Mouse (Mus musculus) midbrain, embryonic 11.5 days (tissue): Measurements from ENCODE around the gene Arg1. TPM values are rescaled to one million over a fixed set of nuclear protein-coding genes. Genes with fewer than 3 reads are reported as not detected.

Source experiments
- ATAC-seq: fragments of 200-750 bp; cut with Nextera tagmentation; 2 replicates; pipeline ENCODE4 v1.8.0; 2017; ENCODE audit warnings: moderate TSS enrichment, moderate library complexity; ENCODE audit not compliant: low FRiP score
- DNase-seq: peaks from one replicate; pipeline ENCODE4 v3.0.0; 2015; ENCODE audit warnings: low spot score; ENCODE audit errors: missing footprints
- H3K27ac ChIP-seq: fragments of 300-500 bp; sonication (generic); 2 replicates; pipeline ENCODE4 v1.5.1; 2014; ENCODE audit warnings: low read depth, low read length
- H3K27me3 ChIP-seq: fragments of 300-500 bp; sonication (generic); 2 replicates; pipeline ENCODE4 v1.6.1; 2014; ENCODE audit warnings: mild to moderate bottlenecking, low read length, moderate library complexity, mixed read lengths; ENCODE audit not compliant: control insufficient read depth, insufficient read depth
- H3K36me3 ChIP-seq: fragments of 300-500 bp; sonication (generic); 2 replicates; pipeline ENCODE4 v1.6.1; 2014; ENCODE audit warnings: mild to moderate bottlenecking, low read length, moderate library complexity, mixed read lengths; ENCODE audit not compliant: control insufficient read depth, insufficient read depth
- H3K4me1 ChIP-seq: fragments of 300-500 bp; sonication (generic); 2 replicates; pipeline ENCODE4 v1.6.1; 2014; ENCODE audit warnings: low read length; ENCODE audit not compliant: control insufficient read depth, insufficient read depth
- H3K4me2 ChIP-seq: fragments of 300-500 bp; sonication (generic); 2 replicates; pipeline ENCODE4 v1.6.1; 2014; ENCODE audit warnings: mild to moderate bottlenecking, moderate library complexity
- H3K4me3 ChIP-seq: fragments of 300-500 bp; sonication (generic); 2 replicates; pipeline ENCODE4 v1.5.1; 2014; ENCODE audit warnings: low read depth, low read length
- H3K9ac ChIP-seq: fragments of 300-500 bp; sonication (generic); 2 replicates; pipeline ENCODE4 v1.6.1; 2014; ENCODE audit warnings: low read length
- H3K9me3 ChIP-seq: fragments of 300-500 bp; sonication (generic); 2 replicates; pipeline ENCODE4 v1.6.1; 2016; ENCODE audit warnings: low read length; ENCODE audit not compliant: control insufficient read depth
- WGBS: fragments of 180-500 bp; shearing (Covaris S2); extraction: QIAGEN DNeasy Blood & Tissue Kit; methylation state at CpG from one replicate; pipeline ENCODE4 v1.1.7; 2014; 5-methylcytosine and 5-hydroxymethylcytosine counted together
- polyA plus RNA-seq: library from polyadenylated mRNA; unstranded; fragments of >200 nt; fragmentation: Nextera tagmentation; extraction: Ambion mirVana; gene quantifications from 2 replicates; pipeline ENCODE4 v1.2.1, GENCODE M21; 2014

Gene Arg1
- polyA plus RNA-seq, result 1.9 and 2.0 TPM in 2 replicates

GRCm38 (mm10) chr10:24926962-24927720 lies at the start of gene Arg1:
Gene Arg1, minus strand, starts transcription at chr10:24927484.
- Histone ChIP-seq H3K9me3 (no peaks in the 10 kb centered on the region), H3K4me2 (no peak within 1 kb of the TSS), H3K9ac (no peak within 1 kb of the TSS), H3K27ac (no peak within 1 kb of the TSS), H3K4me1 (no peaks in the 10 kb centered on the region), H3K27me3 (no peaks in the 10 kb centered on the region), H3K36me3 (no peaks in the 10 kb centered on the region), H3K4me3 (no peak within 1 kb of the TSS)
- 73% methylated on average over 14 of the region's 14 CpGs for WGBS
- DNase-seq (no peak), ATAC-seq (no peak)

DNA sequence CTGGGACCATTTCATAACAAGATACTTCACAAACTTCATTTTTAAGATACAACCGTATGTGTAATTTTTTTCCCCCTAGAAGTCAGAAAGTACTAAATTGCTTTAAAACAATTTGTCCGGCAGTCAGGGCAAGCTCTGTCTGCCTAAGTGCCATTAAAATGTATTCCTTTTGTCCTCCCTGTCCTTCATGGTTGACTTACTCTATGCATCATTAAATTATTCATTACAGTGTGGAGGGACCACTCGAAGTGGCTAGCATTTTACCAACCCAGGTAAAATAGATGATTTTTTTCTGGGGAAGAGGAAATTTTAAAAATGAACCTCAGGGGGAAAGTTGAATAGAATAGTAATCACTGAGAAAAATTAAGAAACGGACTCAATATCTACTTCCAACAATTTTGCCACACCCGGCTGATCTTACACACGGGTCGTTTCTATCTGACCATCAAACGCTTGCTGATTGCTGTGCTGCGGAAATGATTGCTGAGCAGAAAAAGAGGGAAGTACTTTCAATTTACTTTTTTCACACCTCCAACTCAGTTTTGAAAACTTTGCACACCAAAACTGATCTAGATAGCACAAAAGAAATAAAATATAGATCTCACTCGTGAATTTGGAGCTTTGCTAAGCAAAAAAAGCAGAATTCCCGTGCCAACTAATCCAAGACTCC lies 46.7 kb upstream of the Arg1 start:
- Histone ChIP-seq H3K27me3 (no peaks in the 10 kb centered on the region), H3K4me2 (no peak overlapping the region), H3K4me1 (no peaks in the 10 kb centered on the region), H3K9me3 (no peaks in the 10 kb centered on the region), H3K27ac (no peak overlapping the region), H3K9ac (no peak overlapping the region), H3K4me3 (no peak overlapping the region), H3K36me3 (no peaks in the 10 kb centered on the region)
- DNase-seq (no peak), ATAC-seq (no peak)
- 85% methylated on average over 11 of the region's 11 CpGs for WGBS

DNA sequence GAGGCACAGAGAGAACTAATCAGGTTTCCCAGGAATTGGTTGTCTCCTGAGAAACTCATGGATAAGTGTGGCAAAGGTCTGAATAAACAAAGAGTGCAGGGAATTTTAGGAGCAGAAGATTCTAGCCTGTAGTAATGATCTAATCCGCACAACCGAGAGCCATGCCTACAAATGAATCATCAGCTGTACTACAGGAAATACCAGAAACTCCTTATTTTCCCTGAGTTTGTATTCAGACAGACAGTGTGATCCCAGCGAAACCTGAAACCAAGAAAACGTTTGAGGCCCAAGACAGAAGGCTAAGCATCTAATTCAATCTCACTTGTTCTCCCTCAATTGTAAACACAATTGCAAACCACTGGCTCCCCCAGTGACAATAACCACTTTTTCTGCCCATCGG lies 46.1 kb upstream of the Arg1 start:
- ATAC-seq (no peak), DNase-seq (no peak)
- Histone ChIP-seq H3K9me3 (no peaks in the 10 kb centered on the region), H3K27me3 (no peaks in the 10 kb centered on the region), H3K36me3 (no peaks in the 10 kb centered on the region), H3K4me2 (no peak overlapping the region), H3K27ac (no peak overlapping the region), H3K9ac (no peak overlapping the region), H3K4me3 (no peak overlapping the region), H3K4me1 (no peaks in the 10 kb centered on the region)
- WGBS, result 59% methylated on average over 5 of the region's 5 CpGs

- Histone ChIP-seq H3K4me3 (no peak overlapping the region), H3K4me2 (no peak overlapping the region), H3K4me1 (no peaks in the 10 kb centered on the region), H3K27me3 (no peaks in the 10 kb centered on the region), H3K9me3 (no peaks in the 10 kb centered on the region), H3K27ac (no peak overlapping the region), H3K9ac (no peak overlapping the region), H3K36me3 (no peaks in the 10 kb centered on the region)
- no peak for DNase-seq
- 68% methylated on average over 4 of the region's 4 CpGs for WGBS
- no peak for ATAC-seq
Measured at GRCm38 (mm10) chr10:24972923-24973322, 45.6 kb upstream of the Arg1 start.

DNA sequence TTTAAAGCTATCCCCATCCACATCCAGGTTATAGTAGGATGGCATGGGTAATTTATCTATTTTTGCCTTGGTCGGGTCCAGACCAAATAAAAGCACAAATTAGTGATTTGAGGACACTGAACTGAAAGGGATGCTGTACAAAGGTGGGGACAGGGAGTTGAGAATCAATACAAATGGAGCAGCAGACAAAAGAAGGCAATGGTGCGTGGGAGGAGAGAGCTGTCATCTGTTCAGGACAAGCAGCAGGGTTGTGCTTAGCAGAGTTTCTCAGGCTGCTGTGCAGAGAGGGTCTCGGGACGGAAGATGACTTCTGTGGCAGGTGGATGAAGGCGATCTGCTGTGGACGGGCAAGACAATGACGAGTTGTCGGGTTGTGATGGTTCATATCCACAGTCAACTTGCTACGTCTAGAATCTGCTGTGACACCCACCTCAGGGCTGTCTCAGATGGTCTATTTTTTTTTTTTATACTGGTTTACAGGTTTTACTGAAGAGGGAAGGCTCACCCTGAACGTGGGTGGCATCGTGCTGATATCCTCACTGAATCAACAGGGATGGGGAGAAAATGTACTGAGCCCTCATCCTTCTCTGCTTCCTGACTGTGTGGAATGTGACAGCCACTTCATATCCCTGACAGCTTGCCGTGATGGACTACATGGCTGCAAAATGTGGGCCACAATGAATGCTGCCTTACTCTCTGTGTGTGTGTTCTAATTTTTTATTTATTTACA lies 38.7 kb upstream of the Arg1 start:
- ATAC-seq, result no peak
- H3K4me1 ChIP-seq, result no peaks in the 10 kb centered on the region
- no peak overlapping the region for H3K27ac ChIP-seq

GRCm38 (mm10) chr10:24961889-24962288 lies 34.6 kb upstream of the Arg1 start:
- Histone ChIP-seq H3K36me3 (no peaks in the 10 kb centered on the region), H3K27ac (no peak overlapping the region), H3K4me3 (no peak overlapping the region), H3K4me1 (no peaks in the 10 kb centered on the region), H3K9me3 (no peaks in the 10 kb centered on the region), H3K27me3 (no peaks in the 10 kb centered on the region), H3K9ac (no peak overlapping the region), H3K4me2 (no peak overlapping the region)
- DNase-seq (no peak), ATAC-seq (no peak)
- 52% methylated on average over 2 of the region's 2 CpGs for WGBS

More for the DNA sequence above, 38.7 kb upstream of the Arg1 start:
- no peak overlapping the region for H3K4me3 ChIP-seq
- no peaks in the 10 kb centered on the region for H3K9me3 ChIP-seq
- WGBS, result 64% methylated on average over 12 of the region's 12 CpGs
- no peak for DNase-seq
- H3K4me2 ChIP-seq, result no peak overlapping the region
- no peaks in the 10 kb centered on the region for H3K27me3 ChIP-seq
- no peaks in the 10 kb centered on the region for H3K36me3 ChIP-seq
- H3K9ac ChIP-seq, result no peak overlapping the region

- WGBS, result 52% methylated on average over 2 of the region's 2 CpGs
- no peak overlapping the region for H3K9ac ChIP-seq
- no peaks in the 10 kb centered on the region for H3K36me3 ChIP-seq
- H3K9me3 ChIP-seq, result no peaks in the 10 kb centered on the region
- no peak overlapping the region for H3K4me2 ChIP-seq
- no peaks in the 10 kb centered on the region for H3K27me3 ChIP-seq
- ATAC-seq, result peak; percentile 44; the same call in 1 of the 2 replicates
- no peak overlapping the region for H3K4me3 ChIP-seq
- no peaks in the 10 kb centered on the region for H3K4me1 ChIP-seq
- no peak for DNase-seq
- no peak overlapping the region for H3K27ac ChIP-seq
Measured at GRCm38 (mm10) chr10:24961112-24961511, 33.8 kb upstream of the Arg1 start.

- ATAC-seq, result no peak
- no peaks in the 10 kb centered on the region for H3K9me3 ChIP-seq
- DNase-seq, result no peak
- no peaks in the 10 kb centered on the region for H3K36me3 ChIP-seq
- no peaks in the 10 kb centered on the region for H3K4me1 ChIP-seq
- no peak overlapping the region for H3K27ac ChIP-seq
- 68% methylated on average over 15 of the region's 15 CpGs for WGBS
- no peak overlapping the region for H3K9ac ChIP-seq
- H3K4me3 ChIP-seq, result no peak overlapping the region
- no peak overlapping the region for H3K4me2 ChIP-seq
- H3K27me3 ChIP-seq, result no peaks in the 10 kb centered on the region
Measured at GRCm38 (mm10) chr10:24959043-24959916, 32.0 kb upstream of the Arg1 start.
